Mouse (Mus musculus) forebrain, embryonic 11.5 days (tissue): Measurements from ENCODE around the gene Usp30. TPM values are rescaled to one million over a fixed set of nuclear protein-coding genes. Genes with fewer than 3 reads are reported as not detected.

Experiments used
- ATAC-seq: fragments of 200-750 bp; cut with Nextera tagmentation; replicated peaks from 2 replicates; pipeline ENCODE4 v1.8.0; 2017; ENCODE audit warnings: moderate TSS enrichment; ENCODE audit not compliant: low FRiP score
- DNase-seq: peaks from one replicate; pipeline ENCODE4 v3.0.0-alpha.2; 2017; ENCODE audit warnings: low spot score
- H3K27ac ChIP-seq: fragments of 300-500 bp; sonication (generic); 2 replicates; pipeline ENCODE4 v1.5.1; 2014; ENCODE audit warnings: low read depth, low read length
- H3K27me3 ChIP-seq: fragments of 300-500 bp; sonication (generic); 2 replicates; pipeline ENCODE4 v1.6.1; 2014; ENCODE audit warnings: mild to moderate bottlenecking, low read length, mixed read lengths; ENCODE audit not compliant: control insufficient read depth, insufficient read depth
- H3K36me3 ChIP-seq: fragments of 300-500 bp; sonication (generic); 2 replicates; pipeline ENCODE4 v1.6.1; 2014; ENCODE audit warnings: mild to moderate bottlenecking, low read length, moderate library complexity, mixed read lengths; ENCODE audit not compliant: control insufficient read depth, insufficient read depth
- H3K4me1 ChIP-seq: fragments of 300-500 bp; sonication (generic); replicated peaks from 2 replicates; pipeline ENCODE4 v1.6.1; 2014; ENCODE audit warnings: low read length, mixed read lengths; ENCODE audit not compliant: control insufficient read depth, insufficient read depth
- H3K4me2 ChIP-seq: fragments of 300-500 bp; sonication (generic); 2 replicates; pipeline ENCODE4 v1.6.1; 2014; ENCODE audit warnings: low read depth, mild to moderate bottlenecking, low read length, moderate library complexity, mixed read lengths; ENCODE audit not compliant: severe bottlenecking
- H3K4me3 ChIP-seq: fragments of 300-500 bp; sonication (generic); 2 replicates; pipeline ENCODE4 v1.5.1; 2014; ENCODE audit warnings: low read depth, low read length
- H3K9ac ChIP-seq: fragments of 300-500 bp; sonication (generic); 2 replicates; pipeline ENCODE4 v1.6.1; 2014; ENCODE audit warnings: low read length
- H3K9me3 ChIP-seq: fragments of 300-500 bp; sonication (generic); 2 replicates; pipeline ENCODE4 v1.6.1; 2016; ENCODE audit warnings: low read length, mixed read lengths; ENCODE audit not compliant: control insufficient read depth
- WGBS: fragments of 180-500 bp; shearing (Covaris S2); extraction: QIAGEN DNeasy Blood & Tissue Kit; methylation state at CpG from one replicate; pipeline ENCODE4 v1.1.7; 2014; 5-methylcytosine and 5-hydroxymethylcytosine counted together
- polyA plus RNA-seq: library from polyadenylated mRNA; unstranded; fragments of >200 nt; fragmentation: Nextera tagmentation; extraction: Ambion mirVana; gene quantifications from 2 replicates; pipeline ENCODE4 v1.2.1, GENCODE M21; 2014

Gene Usp30
- polyA plus RNA-seq: 13.9 and 14.0 TPM in 2 replicates

DNA sequence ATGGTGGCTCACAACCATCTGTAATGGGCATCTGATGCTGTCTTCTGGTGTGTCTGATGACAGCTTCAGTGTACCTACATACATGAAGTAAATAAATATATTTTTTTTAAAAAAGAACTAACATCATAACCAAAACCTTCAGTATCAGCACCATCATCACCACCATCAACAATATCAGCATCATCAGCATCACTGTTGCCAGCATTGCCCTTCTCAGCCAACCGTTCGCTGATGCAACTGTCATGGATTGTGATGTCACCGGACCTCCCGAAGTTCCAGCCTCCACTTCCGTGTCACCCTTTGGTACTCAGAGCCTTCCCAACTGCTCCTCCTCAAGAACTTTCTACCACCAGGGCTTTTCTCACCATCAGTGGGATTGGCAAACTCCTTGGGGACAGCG lies at the start of gene Usp30:
Gene Usp30, plus strand, starts transcription at position 301 of the 400 bp plus-strand sequence.
- ATAC-seq (no peak), DNase-seq (no peak)
- Histone ChIP-seq H3K36me3 (no peaks in the 10 kb centered on the region), H3K4me2 (no peak within 1 kb of the TSS), H3K27me3 (no peaks in the 10 kb centered on the region), H3K27ac (no peak within 1 kb of the TSS), H3K9me3 (no peaks in the 10 kb centered on the region), H3K4me3 (no peak within 1 kb of the TSS), H3K4me1 (no peaks in the 10 kb centered on the region), H3K9ac (no peak within 1 kb of the TSS)
- WGBS: 95% methylated on average over 6 of the region's 6 CpGs

DNA sequence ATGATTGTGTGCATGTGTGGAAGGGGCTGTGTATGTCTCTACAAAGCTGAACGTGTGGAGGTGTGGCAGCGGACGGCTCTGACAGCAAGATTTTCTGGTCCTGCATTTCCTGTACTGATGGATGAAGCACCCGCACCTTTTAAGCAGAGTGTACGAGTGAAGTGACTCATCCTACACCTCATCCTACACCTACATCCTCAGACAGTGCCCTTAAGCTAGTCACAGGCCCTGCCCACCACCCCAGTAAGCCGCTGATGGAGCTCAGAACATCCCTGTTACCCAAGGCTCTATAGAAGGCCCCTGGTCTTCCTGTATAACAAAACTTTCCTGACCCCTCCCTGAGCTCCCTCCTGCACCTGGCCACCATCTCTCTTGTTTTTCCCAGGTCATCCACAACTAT lies 40.9 kb upstream of the Usp30 start:
- H3K4me1 ChIP-seq: no peaks in the 10 kb centered on the region
- WGBS: 59% methylated on average over 6 of the region's 6 CpGs

DNA sequence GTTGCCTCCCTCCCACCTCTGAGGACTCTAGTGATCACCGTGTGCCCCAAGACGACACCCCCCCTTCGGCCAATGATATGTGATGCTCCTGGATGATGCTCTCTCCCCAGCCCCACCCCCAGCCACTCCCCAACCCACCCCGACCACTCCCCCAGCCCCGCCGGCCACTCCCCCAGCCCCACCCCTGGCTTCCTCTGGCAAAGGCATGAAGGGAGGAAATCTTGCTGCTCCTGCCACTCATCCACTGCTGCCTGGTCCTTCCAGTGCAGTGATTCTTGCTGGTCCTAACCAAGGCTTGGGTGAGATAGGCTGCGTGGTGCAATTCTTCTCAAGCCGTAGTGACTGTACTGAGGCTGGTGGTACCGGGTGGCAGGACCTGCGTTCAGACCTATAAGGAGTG lies 40.4 kb upstream of the Usp30 start:
- H3K9me3 ChIP-seq: no peaks in the 10 kb centered on the region
- H3K4me3 ChIP-seq: no peak overlapping the region
- H3K4me2 ChIP-seq: no peak overlapping the region
- H3K27ac ChIP-seq: no peak overlapping the region
- H3K4me1 ChIP-seq: no peaks in the 10 kb centered on the region
- ATAC-seq (no peak), DNase-seq (peak; percentile 68)
- no peaks in the 10 kb centered on the region for H3K36me3 ChIP-seq
- 10% methylated on average over 9 of the region's 10 CpGs for WGBS
- no peaks in the 10 kb centered on the region for H3K27me3 ChIP-seq
- no peak overlapping the region for H3K9ac ChIP-seq

More for the DNA sequence above, 40.9 kb upstream of the Usp30 start:
- Histone ChIP-seq H3K4me2 (no peak overlapping the region), H3K9ac (no peak overlapping the region), H3K27ac (no peak overlapping the region), H3K27me3 (no peaks in the 10 kb centered on the region), H3K9me3 (no peaks in the 10 kb centered on the region), H3K4me3 (no peak overlapping the region), H3K36me3 (no peaks in the 10 kb centered on the region)
- DNase-seq: no peak
- ATAC-seq: no peak

DNA sequence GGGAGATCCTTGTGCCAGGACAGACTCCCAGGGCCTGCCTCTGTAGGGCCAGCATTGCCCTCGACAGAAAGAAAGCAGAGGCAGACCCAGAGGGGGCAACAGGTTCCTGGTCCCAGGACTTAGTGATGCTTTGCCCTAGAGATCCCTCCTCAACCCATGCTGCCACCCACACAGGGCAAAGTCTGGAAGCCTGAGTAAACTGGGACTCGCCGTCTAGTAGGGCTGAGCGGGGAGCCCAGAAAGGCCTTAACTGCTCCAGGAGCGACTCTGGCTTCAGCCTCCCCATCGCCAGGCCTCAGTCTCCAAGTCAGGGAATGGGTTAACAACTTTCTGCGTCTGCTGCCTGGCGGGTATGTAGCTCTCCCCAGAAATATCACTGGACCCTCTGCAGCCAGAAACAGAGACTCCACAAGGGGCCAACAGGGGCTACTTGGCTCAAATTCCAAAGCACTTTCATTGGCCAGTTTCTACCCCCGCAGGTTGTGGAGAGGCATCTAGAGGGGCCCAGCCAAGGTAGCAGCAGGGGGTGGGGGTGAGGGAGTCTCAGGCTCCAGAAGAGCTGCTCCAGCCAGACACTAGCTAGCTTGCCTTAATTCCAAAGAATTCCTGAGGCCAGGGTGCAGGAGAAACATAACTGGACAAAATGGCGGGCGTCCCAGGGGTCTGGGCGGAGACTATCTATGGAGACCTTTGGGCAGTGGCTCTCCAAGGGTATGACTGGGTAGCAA lies 37.9 kb upstream of the Usp30 start:
- Histone ChIP-seq H3K27ac (no peak overlapping the region), H3K4me1 (no peaks in the 10 kb centered on the region), H3K4me2 (no peak overlapping the region), H3K9ac (no peak overlapping the region), H3K4me3 (no peak overlapping the region), H3K27me3 (no peaks in the 10 kb centered on the region), H3K36me3 (no peaks in the 10 kb centered on the region), H3K9me3 (no peaks in the 10 kb centered on the region)
- WGBS: 87% methylated on average over 12 of the region's 12 CpGs
- DNase-seq (no peak), ATAC-seq (no peak)

DNA sequence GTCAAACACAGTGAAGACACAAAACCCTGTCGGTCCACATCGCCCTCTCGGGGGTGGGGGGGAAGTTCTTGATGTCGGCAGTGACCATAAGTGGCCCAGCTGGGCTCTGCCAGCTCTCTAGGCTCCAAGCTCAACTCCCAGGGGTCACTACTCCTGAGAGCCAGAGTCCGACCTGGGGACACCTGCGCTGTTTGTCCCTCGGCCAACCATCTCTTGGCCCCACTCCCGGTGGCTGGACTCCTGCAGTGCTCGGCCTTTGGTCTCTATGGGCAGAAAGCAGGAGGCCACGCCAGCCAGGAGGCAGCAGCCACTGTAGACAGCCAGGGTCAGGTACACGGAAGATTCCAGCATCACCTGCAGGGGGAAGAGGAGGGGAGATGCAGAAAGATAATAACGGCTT lies 37.1 kb upstream of the Usp30 start:
- H3K4me3 ChIP-seq: no peak overlapping the region
- no peak overlapping the region for H3K27ac ChIP-seq
- DNase-seq: no peak
- H3K4me1 ChIP-seq: no peaks in the 10 kb centered on the region
- no peak overlapping the region for H3K9ac ChIP-seq
- no peak overlapping the region for H3K4me2 ChIP-seq
- 82% methylated on average over 12 of the region's 12 CpGs for WGBS
- no peaks in the 10 kb centered on the region for H3K27me3 ChIP-seq
- no peak for ATAC-seq
- no peaks in the 10 kb centered on the region for H3K9me3 ChIP-seq
- no peaks in the 10 kb centered on the region for H3K36me3 ChIP-seq

DNA sequence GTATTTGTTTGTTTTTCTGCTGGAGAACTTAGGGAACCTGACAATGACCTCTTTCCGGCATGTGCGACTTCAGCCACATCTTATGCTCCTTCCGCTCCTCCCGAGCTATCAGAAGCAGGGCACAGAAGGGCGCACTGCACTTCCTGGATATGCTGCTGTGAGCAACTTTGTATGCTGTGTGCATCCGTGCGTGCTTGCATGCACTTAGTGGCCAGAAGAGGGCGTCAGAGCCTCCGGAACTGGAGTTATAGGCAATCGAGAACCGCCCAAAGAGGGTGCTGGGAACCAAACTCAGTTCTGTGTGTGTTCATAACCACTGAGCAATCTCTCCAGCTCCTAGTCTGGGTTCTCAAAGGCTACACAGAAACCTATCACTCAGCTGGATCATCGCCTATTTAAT lies 34.6 kb upstream of the Usp30 start:
- no peak overlapping the region for H3K4me3 ChIP-seq
- H3K27ac ChIP-seq: no peak overlapping the region
- H3K4me2 ChIP-seq: no peak overlapping the region
- no peak for ATAC-seq
- no peaks in the 10 kb centered on the region for H3K9me3 ChIP-seq
- no peaks in the 10 kb centered on the region for H3K36me3 ChIP-seq
- no peak overlapping the region for H3K9ac ChIP-seq
- no peak for DNase-seq
- 92% methylated on average over 12 of the region's 12 CpGs for WGBS
- no peaks in the 10 kb centered on the region for H3K4me1 ChIP-seq
- no peaks in the 10 kb centered on the region for H3K27me3 ChIP-seq

DNA sequence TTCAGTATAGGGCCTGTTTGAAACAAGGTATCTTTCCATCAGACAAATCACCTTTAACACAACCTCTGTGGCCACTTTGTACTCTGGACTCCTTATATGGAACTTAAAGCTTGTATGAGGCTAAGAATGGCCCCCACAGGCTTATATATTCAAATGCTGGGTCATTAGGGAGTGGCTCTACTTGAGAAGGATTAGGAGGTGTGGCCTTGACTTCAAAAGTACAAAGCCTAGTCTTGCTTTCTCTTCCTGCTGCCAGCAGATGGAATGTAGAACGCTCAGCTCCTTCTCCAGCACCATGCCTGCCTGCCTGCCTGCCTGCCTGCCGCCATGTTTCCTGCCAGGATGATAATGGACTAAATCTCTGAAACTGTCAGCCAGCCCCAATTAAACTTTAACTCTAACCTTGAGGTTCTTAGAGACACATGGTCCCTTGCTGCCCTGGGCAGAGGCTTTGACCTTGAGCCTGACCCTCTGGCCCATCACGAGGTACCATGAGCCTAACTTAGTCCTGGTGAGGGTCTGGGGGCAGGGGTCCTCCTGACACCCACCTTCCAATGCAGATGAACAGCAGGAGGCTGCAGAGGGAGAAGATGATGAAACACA lies 33.0 kb upstream of the Usp30 start:
- ATAC-seq: no peak
- Histone ChIP-seq H3K4me1 (0 out of 2 replicates have a peak, but pooled peaks cover 2% of the 10 kb centered on the region), H3K4me3 (no peak overlapping the region), H3K27ac (no peak overlapping the region), H3K9ac (no peak overlapping the region), H3K36me3 (no peaks in the 10 kb centered on the region), H3K4me2 (no peak overlapping the region), H3K27me3 (no peaks in the 10 kb centered on the region), H3K9me3 (no peaks in the 10 kb centered on the region)
- DNase-seq: no peak
- 83% methylated on average over 3 of the region's 3 CpGs for whole genome bisulfite sequencing

DNA sequence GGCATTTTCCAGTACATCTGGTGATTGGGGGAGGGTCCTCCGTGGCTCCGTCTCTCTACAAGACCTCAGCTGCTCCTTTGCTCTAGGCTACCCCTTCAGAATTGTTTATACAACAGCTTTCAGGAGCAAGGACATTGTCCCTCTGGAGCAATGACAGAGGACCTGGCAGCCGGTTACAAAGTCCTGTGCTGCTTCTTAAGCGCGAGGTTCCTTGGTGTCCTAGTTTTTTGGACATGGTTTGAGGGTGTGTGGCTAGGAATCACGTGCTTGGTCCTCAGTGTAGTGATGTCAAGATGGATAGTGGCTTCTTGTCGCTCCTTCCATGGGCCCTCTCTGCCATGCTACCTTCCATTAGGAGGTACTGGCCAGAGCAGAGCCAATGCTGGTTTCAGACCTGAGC lies 30.9 kb upstream of the Usp30 start:
- H3K4me3 ChIP-seq: no peak overlapping the region
- H3K27me3 ChIP-seq: no peaks in the 10 kb centered on the region
- no peak overlapping the region for H3K27ac ChIP-seq
- no peak for DNase-seq
- 90% methylated on average over 7 of the region's 7 CpGs for WGBS
- H3K4me1 ChIP-seq: 0 out of 2 replicates have a peak, but pooled peaks cover 2% of the 10 kb centered on the region
- H3K9ac ChIP-seq: no peak overlapping the region
- no peak overlapping the region for H3K4me2 ChIP-seq
- no peaks in the 10 kb centered on the region for H3K9me3 ChIP-seq
- no peaks in the 10 kb centered on the region for H3K36me3 ChIP-seq
- ATAC-seq: no peak

DNA sequence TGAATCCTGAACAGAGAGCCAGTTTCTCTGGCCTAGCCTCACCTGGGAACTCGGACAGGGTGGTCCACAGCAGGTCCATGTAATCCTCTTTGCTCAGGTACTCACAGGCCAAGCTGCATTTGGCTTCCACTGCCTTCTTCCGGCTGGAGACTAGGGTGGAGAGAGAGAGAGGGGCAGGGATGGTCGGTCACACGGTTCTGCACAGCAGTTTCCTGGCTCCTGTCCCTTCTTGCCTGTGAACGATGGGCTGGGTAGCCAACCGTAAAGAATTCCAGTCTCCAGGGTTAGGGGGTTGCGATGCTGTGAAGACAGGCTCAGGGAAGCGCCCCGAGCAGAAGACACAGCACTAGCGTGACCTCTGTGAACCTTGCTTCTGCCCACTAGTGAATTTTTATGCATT lies 30.1 kb upstream of the Usp30 start:
- Histone ChIP-seq H3K9me3 (no peaks in the 10 kb centered on the region), H3K36me3 (no peaks in the 10 kb centered on the region), H3K27ac (no peak overlapping the region), H3K9ac (no peak overlapping the region), H3K4me3 (no peak overlapping the region), H3K27me3 (no peaks in the 10 kb centered on the region), H3K4me2 (no peak overlapping the region), H3K4me1 (0 out of 2 replicates have a peak, but pooled peaks cover 2% of the 10 kb centered on the region)
- DNase-seq: no peak
- WGBS: 51% methylated on average over 10 of the region's 10 CpGs
- no peak for ATAC-seq
